Mouse (Mus musculus) layer of hippocampus, postnatal 25 days (tissue): ENCODE data around the gene Gas6. TPM values are rescaled to one million over a fixed set of nuclear protein-coding genes. Genes with fewer than 3 reads are reported as not detected.

ENCODE experiments used
- total RNA-seq, 2 experiments: library from RNA; stranded (reverse); gene quantifications; 2 replicates each; pipeline ENCODE4 v1.2.3; 2021

Gene Gas6
- total RNA-seq, 2 experiments from 2014 or later, result 89.4 to 94.4 TPM

Other genes starting within 250 kb of the Gas6 start
- 1 to 10 TPM; 1.3 to 1.4 TPM for gene Adprhl1, start 240.3 kb downstream of the Gas6 start, total RNA-seq
- 10 to 100 TPM; 33.6 to 35.6 TPM for gene Dcun1d2, start 206.4 kb downstream of the Gas6 start, total RNA-seq
- gene Tmco3, start 206.3 kb downstream of the Gas6 start, total RNA-seq, result 10 to 100 TPM; 42.7 to 49.5 TPM
- 10 to 100 TPM; 67.2 to 68.9 TPM for gene Tfdp1, start 155.7 kb downstream of the Gas6 start, total RNA-seq
- not detected for gene Atp4b, start 97.7 kb downstream of the Gas6 start, total RNA-seq
- gene Grk1, start 89.4 kb downstream of the Gas6 start, total RNA-seq, result not detected
- gene Tmem255b, start 59.3 kb downstream of the Gas6 start, total RNA-seq, result 1 to 10 TPM; 5.7 to 7.4 TPM
- not detected for gene 1700029H14Rik, start 68.0 kb upstream of the Gas6 start, total RNA-seq
- gene Rasa3, start 183.1 kb upstream of the Gas6 start, total RNA-seq, result 10 to 100 TPM; 58.5 to 66.2 TPM
- 1 to 10 TPM; 1.4 to 1.7 TPM for gene Cfap97d2, start 211.4 kb upstream of the Gas6 start, total RNA-seq